Mouse (Mus musculus) ES-E14 (cell line): ENCODE results near the gene Sh3glb1. TPM values are rescaled to one million over a fixed set of nuclear protein-coding genes. Genes with fewer than 3 reads are reported as not detected.

ENCODE experiments used
- DNase-seq: peaks from one replicate; pipeline ENCODE4 v3.0.0-alpha.2; 2013; ENCODE audit warnings: low read depth, low spot score
- H3K27ac ChIP-seq: 2 replicates; pipeline ENCODE4 v1.5.1; 2012; ENCODE audit warnings: low read depth, mild to moderate bottlenecking, low read length, moderate library complexity, mixed read lengths; ENCODE audit not compliant: poor library complexity, insufficient read depth, severe bottlenecking
- H3K36me3 ChIP-seq: 2 replicates; pipeline ENCODE4 v1.6.1; 2012; ENCODE audit warnings: mild to moderate bottlenecking, low read length, moderate library complexity, mixed read lengths; ENCODE audit not compliant: control insufficient read depth, poor library complexity, insufficient read depth, severe bottlenecking
- H3K4me1 ChIP-seq, 2 experiments: fragments of 150-350 bp in 1 of 2; sonication (generic) in 1 of 2; 2 replicates each; pipeline ENCODE4 v1.6.1; 2012; ENCODE audit warnings: low read length in 2 of 2, mild to moderate bottlenecking in 1 of 2, mixed read lengths in 1 of 2; ENCODE audit not compliant: control insufficient read depth in 2 of 2, insufficient read depth in 2 of 2, poor library complexity in 1 of 2
- H3K4me3 ChIP-seq, 2 experiments: fragments of 150-350 bp in 1 of 2; sonication (generic) in 1 of 2; 2 replicates each; pipeline ENCODE4 v1.5.1; 2012; ENCODE audit warnings: low read length in 2 of 2, low read depth in 1 of 2, mild to moderate bottlenecking in 1 of 2, mixed read lengths in 1 of 2; ENCODE audit not compliant: insufficient read depth in 1 of 2, poor library complexity in 1 of 2, severe bottlenecking in 1 of 2
- H3K9ac ChIP-seq: 2 replicates; pipeline ENCODE4 v1.6.1; 2012; ENCODE audit warnings: low read depth, mild to moderate bottlenecking, low read length, mixed read lengths; ENCODE audit not compliant: poor library complexity, insufficient read depth, severe bottlenecking
- H3K9me3 ChIP-seq: fragments of 150-350 bp; sonication (generic); 2 replicates; pipeline ENCODE4 v1.6.1; 2012; ENCODE audit warnings: low read depth, mild to moderate bottlenecking, low read length; ENCODE audit not compliant: control insufficient read depth, insufficient read depth
- CHD2 ChIP-seq: IDR thresholded peaks from 2 replicates; pipeline ENCODE4 v1.6.1; 2014; ENCODE audit warnings: mild to moderate bottlenecking, low read depth, low read length, inconsistent platforms
- HCFC1 ChIP-seq: IDR thresholded peaks from 2 replicates; pipeline ENCODE4 v1.6.1; 2012; ENCODE audit warnings: low read length, inconsistent platforms, borderline replicate concordance; ENCODE audit not compliant: insufficient read depth
- MAFK ChIP-seq: IDR thresholded peaks from 2 replicates; pipeline ENCODE4 v1.6.1; 2014; ENCODE audit warnings: mild to moderate bottlenecking, low read depth, low read length, inconsistent platforms; ENCODE audit not compliant: insufficient read depth
- ZC3H11A ChIP-seq: IDR thresholded peaks from 2 replicates; pipeline ENCODE4 v1.6.1; 2012; ENCODE audit warnings: low read depth, mild to moderate bottlenecking, inconsistent platforms, low read length, borderline replicate concordance
- ZNF384 ChIP-seq: IDR thresholded peaks from 2 replicates; pipeline ENCODE4 v1.6.1; 2012; ENCODE audit warnings: low read depth, low read length, inconsistent platforms
- in situ Hi-C, 2 experiments: fragments of 600-800 bp; cut with MboI; formaldehyde crosslinking; loops; one replicate each; pipeline ENCODE4 v1.15.1; 2025; ENCODE audit warnings: low sequenced_read_pairs in 2 of 2, inconsistent platforms in 1 of 2; ENCODE audit not compliant: unreplicated experiment in 2 of 2
- total RNA-seq: library from RNA; depleted of rRNA; stranded (reverse); fragments of 300-350 nt; gene quantifications from 2 replicates; pipeline ENCODE4 v1.2.3, GENCODE M21; 2012

Gene Sh3glb1
- total RNA-seq, 1 experiment: 36.2 TPM

DNA sequence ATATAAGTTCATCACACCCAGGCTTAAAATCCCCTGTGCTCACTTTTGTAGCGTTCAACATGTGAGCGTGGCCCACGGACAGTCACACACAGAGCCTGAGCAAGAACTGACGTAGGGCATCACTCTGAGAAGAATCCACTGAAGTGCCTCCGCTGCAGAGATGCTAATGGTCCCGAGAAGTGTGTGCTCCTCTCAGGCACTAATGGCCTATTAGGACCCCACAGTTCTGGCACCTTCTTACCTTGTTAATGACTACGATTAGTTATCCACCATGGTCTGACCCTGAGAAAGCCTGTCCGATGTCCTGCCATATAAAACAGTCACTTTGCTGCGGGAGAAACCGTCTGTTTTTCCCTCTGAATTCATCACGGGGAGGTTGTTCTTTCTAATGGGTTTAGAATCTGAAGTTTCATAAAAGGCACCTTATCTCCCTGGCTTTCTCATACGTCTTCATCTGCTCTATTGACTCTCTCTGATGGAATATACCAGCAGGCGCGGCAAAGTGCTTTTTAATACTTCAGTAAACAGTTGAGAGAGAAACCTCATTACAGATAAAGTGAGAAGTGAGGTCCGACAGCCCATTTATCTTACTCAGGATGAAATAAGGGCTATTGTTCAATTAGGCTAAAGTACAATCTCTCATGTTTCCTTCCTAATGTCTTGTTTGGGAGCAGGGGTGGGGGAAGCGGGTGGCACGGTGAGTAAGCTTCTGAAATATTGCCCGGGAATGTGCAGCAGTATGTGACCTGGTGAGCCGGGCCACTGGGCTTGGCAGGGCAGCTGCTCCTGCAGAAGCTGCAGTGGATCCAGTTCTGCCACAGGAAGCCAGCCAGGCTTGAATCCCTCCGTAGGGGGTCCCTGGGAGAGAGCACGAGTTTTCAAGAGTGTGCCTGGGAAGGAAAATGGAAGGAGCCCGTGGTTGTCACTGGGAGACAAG lies 55.5 kb downstream of the Sh3glb1 start:
- TF ChIP-seq MAFK (no peak), CHD2 (no peak), ZNF384 (no peak), ZC3H11A (no peak), HCFC1 (no peak)
- Histone ChIP-seq H3K27ac (no peak overlapping the region), H3K9me3 (no peaks in the 10 kb centered on the region), H3K36me3 (no peaks in the 10 kb centered on the region), H3K9ac (no peak overlapping the region), H3K4me3 (no peak overlapping the region), H3K4me1 (no peaks in the 10 kb centered on the region)
- DNase-seq: no peak
- in situ Hi-C loops: no loop called here

DNA sequence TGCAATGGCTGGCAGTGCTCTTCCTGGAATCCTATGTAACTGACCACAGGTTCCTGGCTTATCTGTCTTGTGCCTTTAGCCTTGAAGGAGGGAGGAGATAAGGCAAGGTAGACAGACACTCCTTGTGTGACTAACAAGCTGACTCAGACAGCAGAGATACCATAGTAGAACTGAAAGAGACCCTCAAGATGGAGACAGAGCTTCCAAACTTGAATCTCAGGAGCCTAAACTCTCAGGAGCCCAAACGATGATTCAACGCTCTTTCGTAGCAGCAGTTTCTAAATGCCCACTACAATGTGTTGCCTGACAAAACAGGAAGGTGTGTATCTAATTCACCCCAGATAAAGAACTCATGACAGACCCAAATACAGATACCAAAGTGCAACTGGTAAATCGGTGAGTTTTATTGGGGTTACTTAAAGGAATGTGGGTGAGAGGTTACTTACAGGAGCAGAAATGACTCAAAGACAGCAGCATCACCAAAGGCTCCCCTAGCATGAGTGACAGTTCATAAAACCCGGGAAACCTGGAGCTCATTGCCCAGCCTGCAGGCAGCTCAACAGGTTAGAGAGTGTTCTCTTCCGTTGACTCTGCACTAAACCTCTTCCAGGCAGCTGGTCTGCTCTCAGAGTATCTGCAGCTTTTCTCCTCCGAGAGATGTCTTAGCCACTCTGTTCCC lies 56.6 kb downstream of the Sh3glb1 start:
- no peak for DNase-seq
- no peak overlapping the region for H3K9ac ChIP-seq
- H3K4me1 ChIP-seq: no peaks in the 10 kb centered on the region
- in situ Hi-C loops: no loop called here
- no peak overlapping the region for H3K4me3 ChIP-seq
- TF ChIP-seq MAFK: no peak
- TF ChIP-seq ZC3H11A: no peak
- TF ChIP-seq ZNF384: no peak
- TF ChIP-seq CHD2: no peak
- TF ChIP-seq HCFC1: no peak
- H3K9me3 ChIP-seq: no peaks in the 10 kb centered on the region
- no peaks in the 10 kb centered on the region for H3K36me3 ChIP-seq
- no peak overlapping the region for H3K27ac ChIP-seq

DNA sequence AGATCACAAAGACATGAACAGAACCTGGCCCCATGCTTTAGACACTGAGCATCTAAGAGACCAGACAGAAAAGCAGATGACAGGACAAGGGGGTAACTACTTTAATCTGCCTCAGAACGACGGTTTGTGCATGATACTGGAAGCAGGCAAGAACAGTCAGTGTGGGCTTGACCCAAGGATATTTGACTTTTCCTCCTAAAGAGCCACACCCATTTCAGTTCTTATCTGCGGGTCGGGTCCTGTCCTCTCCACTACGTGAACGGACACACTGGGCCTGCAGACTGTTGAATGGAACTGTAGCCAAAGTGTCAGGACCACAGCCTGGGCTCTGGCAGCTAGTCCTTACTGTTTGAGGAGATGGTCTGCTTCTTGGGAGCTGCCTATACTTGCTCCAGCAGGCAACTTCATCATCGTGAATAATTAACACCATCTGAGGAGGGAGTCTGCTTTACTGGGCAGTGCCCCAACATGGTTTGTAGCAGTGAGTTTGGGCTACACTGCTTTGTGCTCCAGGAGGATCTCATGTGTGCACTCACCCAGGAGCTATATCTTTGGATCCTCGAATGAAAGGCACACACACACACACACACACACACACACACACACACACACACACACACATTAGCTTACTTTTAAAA lies 57.8 kb downstream of the Sh3glb1 start:
- TF ChIP-seq HCFC1 (no peak), CHD2 (no peak), MAFK (no peak), ZC3H11A (no peak)
- Histone ChIP-seq H3K36me3 (no peaks in the 10 kb centered on the region), H3K9me3 (no peaks in the 10 kb centered on the region), H3K4me1 (no peaks in the 10 kb centered on the region), H3K27ac (no peak overlapping the region), H3K9ac (no peak overlapping the region), H3K4me3 (no peak overlapping the region)
- in situ Hi-C loops: no loop called here
- DNase-seq: no peak

DNA sequence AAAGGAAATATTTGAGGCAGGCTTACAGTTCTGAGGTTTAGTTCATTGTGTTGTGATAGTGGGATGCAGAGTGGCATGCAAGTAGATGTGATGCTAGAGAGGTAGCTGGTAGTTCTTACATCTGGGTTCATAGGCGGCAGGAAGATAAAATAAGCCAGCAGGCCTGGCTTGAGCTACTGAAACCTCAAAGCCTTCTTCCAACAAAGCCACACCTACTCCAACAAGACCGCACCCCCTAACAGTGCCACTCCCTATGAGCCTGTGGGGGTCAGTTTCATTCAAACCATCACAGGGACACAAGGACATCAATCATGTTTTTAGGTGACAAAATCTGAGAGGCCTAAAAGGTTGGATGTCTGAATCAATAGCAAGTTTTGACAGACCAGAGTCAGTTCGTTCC lies 58.7 kb downstream of the Sh3glb1 start:
- Histone ChIP-seq H3K4me3 (no peak overlapping the region), H3K36me3 (no peaks in the 10 kb centered on the region), H3K9ac (no peak overlapping the region), H3K27ac (no peak overlapping the region), H3K4me1 (no peaks in the 10 kb centered on the region), H3K9me3 (no peaks in the 10 kb centered on the region)
- TF ChIP-seq ZC3H11A (no peak), MAFK (no peak), HCFC1 (no peak), ZNF384 (no peak), CHD2 (no peak)
- in situ Hi-C loops: no loop called here
- DNase-seq: no peak
